Mouse (Mus musculus): ENCODE measurements at regions not wholly inside any gene's neighbourhood (a gene's known extent, or its start where the extent isn't known, plus 50 kb on each side); places are given as distances from the start of the nearest gene placed in this dataset.
"Not testable (repeated sequence)": the region's sequence is repeated elsewhere in the genome, so short reads cannot be mapped to it uniquely, and the experiment has no call there.

- TF ChIP-seq CTCF (IDR thresholded peaks at IDR 0.05; ENCODE audit: low read depth); EP300 (optimal IDR thresholded peaks at IDR 0.05): not testable (repeated sequence)
Observed at GRCm38 (mm10) chr10:22461480-22462050, 101.2 kb downstream of the Raet1d start.

Measured in stomach, postnatal 0 days (tissue).